Comparison of ENCODE assay signal across 27 mouse cellular contexts in the genomic region with DNA sequence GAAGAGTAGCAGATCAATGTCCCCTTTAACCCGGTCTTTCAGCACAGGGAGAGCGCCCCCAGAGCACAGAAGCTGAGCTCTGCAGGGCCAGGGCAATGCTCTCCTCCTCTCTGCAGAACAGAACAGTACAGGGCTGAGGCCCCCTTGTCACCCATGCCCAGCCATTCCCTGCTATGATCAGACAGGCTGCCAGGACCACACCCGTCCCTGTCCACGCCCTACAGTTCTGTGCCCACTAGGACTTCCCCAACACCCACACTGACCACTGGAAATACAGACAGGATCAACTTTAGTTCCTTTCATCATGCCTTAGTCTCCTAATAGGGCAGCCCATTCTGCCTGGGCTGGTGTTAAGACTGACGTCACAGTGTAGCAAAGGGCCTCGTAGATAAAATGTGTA. TPM values are rescaled to one million over a fixed set of nuclear protein-coding genes. Genes with fewer than 3 reads are reported as not detected.
DNase-seq lines count a peak whose midpoint lies in the region; ATAC-seq and TF ChIP-seq lines count a peak whose summit lies in the region.
"Had no signal": no experiment of that assay in that cellular context is flagged by ENCODE, and none has a peak within 500 bp of the region (broad histone marks: within the 10 kb centered on the region; RNA-seq: fewer than 3 reads in every experiment).

No protein-coding gene starts in this region.

- TF ChIP-seq CTCF in gastrocnemius, adult 2 months (IDR thresholded peaks at IDR 0.05): no peak

- H3K9me3 ChIP-seq in hindbrain, embryonic 10.5 days: no peaks in the 10 kb centered on the region
- H3K9me3 ChIP-seq in hindbrain, embryonic 12.5 days (replicated peaks): no peaks in the 10 kb centered on the region
- no peaks in the 10 kb centered on the region for H3K9me3 ChIP-seq in midbrain, embryonic 10.5 days (replicated peaks)
- H3K9me3 ChIP-seq in midbrain, embryonic 11.5 days (ENCODE audit: control insufficient read depth, low read length): no peaks in the 10 kb centered on the region
- H3K9me3 ChIP-seq: forebrain, embryonic 13.5 days; G1E; intestine, embryonic 15.5 days; liver, embryonic 13.5 days; neural tube, embryonic 12.5 days had no signal

- H3K9ac ChIP-seq in hindbrain, embryonic 12.5 days: no peak overlapping the region
- no peak overlapping the region for H3K9ac ChIP-seq in midbrain, embryonic 11.5 days (ENCODE audit: low read length)
- H3K9ac ChIP-seq: forebrain, embryonic 13.5 days; intestine, embryonic 15.5 days; liver, embryonic 13.5 days; neural tube, embryonic 12.5 days had no signal

- no peak overlapping the region for H3K4me3 ChIP-seq in gastrocnemius, adult 2 months
- H3K4me3 ChIP-seq in hindbrain, embryonic 10.5 days: no peak overlapping the region
- no peak overlapping the region for H3K4me3 ChIP-seq in hindbrain, embryonic 12.5 days
- no peak overlapping the region for H3K4me3 ChIP-seq in midbrain, embryonic 10.5 days
- no peak overlapping the region for H3K4me3 ChIP-seq in midbrain, embryonic 11.5 days (ENCODE audit: low read depth, low read length)
- H3K4me3 ChIP-seq: forebrain, embryonic 13.5 days; heart, adult 2 months; intestine, embryonic 15.5 days; layer of hippocampus, adult 2 months; left cerebral cortex, adult 2 months; liver, embryonic 13.5 days; neural tube, embryonic 12.5 days had no signal

- peaks cover 47% of the 10 kb centered on the region for H3K4me1 ChIP-seq in hindbrain, embryonic 10.5 days (replicated peaks)
- H3K4me1 ChIP-seq in hindbrain, embryonic 12.5 days: peaks cover 12% of the 10 kb centered on the region
- H3K4me1 ChIP-seq in midbrain, embryonic 10.5 days: peaks cover 45% of the 10 kb centered on the region
- H3K4me1 ChIP-seq in midbrain, embryonic 11.5 days (ENCODE audit: control insufficient read depth, insufficient read depth, low read length): peaks cover 13% of the 10 kb centered on the region
- H3K4me1 ChIP-seq: neural tube, embryonic 12.5 days had no signal

- peak overlapping the region; percentile 85 for H3K27ac ChIP-seq in gastrocnemius, adult 2 months
- 0 out of 2 replicates have a peak overlapping the region, but pooled peaks have one; percentile 43 for H3K27ac ChIP-seq in hindbrain, embryonic 10.5 days
- no peak overlapping the region for H3K27ac ChIP-seq in hindbrain, embryonic 12.5 days
- H3K27ac ChIP-seq in midbrain, embryonic 10.5 days (replicated peaks): peak overlapping the region; percentile 88
- H3K27ac ChIP-seq in midbrain, embryonic 11.5 days (ENCODE audit: low read depth, low read length): no peak overlapping the region
- H3K27ac ChIP-seq: forebrain, embryonic 13.5 days; hindbrain, postnatal 0 days; layer of hippocampus, adult 2 months; left cerebral cortex, adult 2 months; liver, embryonic 13.5 days; neural tube, embryonic 12.5 days had no signal

- H3K27me3 ChIP-seq in hindbrain, embryonic 10.5 days (ENCODE audit: insufficient read depth, poor library complexity, severe bottlenecking): no peaks in the 10 kb centered on the region
- H3K27me3 ChIP-seq in hindbrain, embryonic 12.5 days: no peaks in the 10 kb centered on the region
- H3K27me3 ChIP-seq in midbrain, embryonic 10.5 days (ENCODE audit: low read depth, poor library complexity, severe bottlenecking): no peaks in the 10 kb centered on the region
- no peaks in the 10 kb centered on the region for H3K27me3 ChIP-seq in midbrain, embryonic 11.5 days (ENCODE audit: control insufficient read depth, insufficient read depth, low read length)
- H3K27me3 ChIP-seq: forebrain, embryonic 13.5 days; intestine, embryonic 15.5 days; liver, embryonic 13.5 days; neural tube, embryonic 12.5 days had no signal

- peak; percentile 15 for DNase-seq in gastrocnemius, adult 2 months
- DNase-seq in gastrocnemius, adult 18-20 months (ENCODE audit: low spot score): no peak
- DNase-seq in hindbrain, embryonic 10.5 days (ENCODE audit: low spot score): no peak
- DNase-seq in midbrain, embryonic 10.5 days (ENCODE audit: low spot score): no peak
- DNase-seq in midbrain, embryonic 11.5 days (ENCODE audit: low spot score, missing footprints): no peak
- DNase-seq in ovary, postnatal 36 days (ENCODE audit: low spot score): no peak
- DNase-seq: adrenal gland, adult 8-10 months; cerebellum, adult 2 months; cerebellum, postnatal 14 days; gastrocnemius, postnatal 36 days; heart, adult 2 months; kidney, adult 9 months; kidney, postnatal 25 days; liver, embryonic 13.5 days; lung, adult 18-20 months; lung, postnatal 10 days; thymus, adult 18-20 months; thymus, postnatal 25 days had no signal

- no peak for ATAC-seq in hindbrain, embryonic 12.5 days (ENCODE audit: low FRiP score)
- ATAC-seq in midbrain, embryonic 11.5 days (ENCODE audit: low FRiP score): no peak
- ATAC-seq: forebrain, embryonic 13.5 days; hindbrain, postnatal 0 days; intestine, embryonic 15.5 days; midbrain, embryonic 16.5 days had no signal

- WGBS in hindbrain, embryonic 10.5 days: 91% methylated on average over 6 of the region's 6 CpGs
- 94% methylated on average over 6 of the region's 6 CpGs for WGBS in hindbrain, embryonic 12.5 days
- 91% methylated on average over 6 of the region's 6 CpGs for WGBS in midbrain, embryonic 10.5 days
- WGBS in midbrain, embryonic 11.5 days: 92% methylated on average over 6 of the region's 6 CpGs

- intact Hi-C loops in gastrocnemius, adult 2 months (cut with DNase I): no loop called here

- H3K36me3 ChIP-seq in hindbrain, embryonic 10.5 days: no peaks in the 10 kb centered on the region
- H3K36me3 ChIP-seq in hindbrain, embryonic 12.5 days: no peaks in the 10 kb centered on the region
- H3K36me3 ChIP-seq in midbrain, embryonic 10.5 days: no peaks in the 10 kb centered on the region
- H3K36me3 ChIP-seq in midbrain, embryonic 11.5 days (ENCODE audit: control insufficient read depth, insufficient read depth, low read length): no peaks in the 10 kb centered on the region
- H3K36me3 ChIP-seq: G1E; intestine, embryonic 15.5 days; liver, embryonic 13.5 days; neural tube, embryonic 12.5 days had no signal

- no peak overlapping the region for H3K4me2 ChIP-seq in hindbrain, embryonic 12.5 days (replicated peaks)
- no peak overlapping the region for H3K4me2 ChIP-seq in midbrain, embryonic 11.5 days
- H3K4me2 ChIP-seq: forebrain, embryonic 13.5 days; intestine, embryonic 15.5 days; liver, embryonic 13.5 days; neural tube, embryonic 12.5 days had no signal

RNA-seq across cellular contexts. Expression of gene Loxl1, which starts 15.9 kb away (rescaled TPM):
- total RNA-seq in gastrocnemius, adult 2 months (2021): 10 to 100 TPM; 10.6 to 17.9 TPM
- total RNA-seq in gastrocnemius, adult 18-20 months (2021): 10 to 100 TPM; 12.3 to 14.1 TPM
- polyA plus RNA-seq in hindbrain, embryonic 10.5 days (2016; fragmentation: Nextera tagmentation; extraction: Ambion mirVana): 9.9 and 14.5 TPM in 2 replicates
- 19.2 and 23.8 TPM in 2 replicates for polyA plus RNA-seq in hindbrain, embryonic 12.5 days (2016; fragmentation: Nextera tagmentation; extraction: Ambion mirVana)
- polyA plus RNA-seq in midbrain, embryonic 10.5 days (2016; fragmentation: Nextera tagmentation; extraction: Ambion mirVana): 6.9 and 10.9 TPM in 2 replicates
- polyA plus RNA-seq in midbrain, embryonic 11.5 days (2014; fragmentation: Nextera tagmentation; extraction: Ambion mirVana): 9.9 TPM in 2 replicates
- total RNA-seq: G1E had no signal
- polyA plus RNA-seq: G1E had no signal

RNA-seq across cellular contexts. Expression of gene Stoml1, which starts 44.1 kb away (rescaled TPM):
- 1 to 10 TPM; 6.8 to 7.3 TPM for total RNA-seq in gastrocnemius, adult 2 months (2021)
- total RNA-seq in gastrocnemius, adult 18-20 months (2021): 1 to 10 TPM; 6.8 to 7.3 TPM
- polyA plus RNA-seq in hindbrain, embryonic 10.5 days (2016; fragmentation: Nextera tagmentation; extraction: Ambion mirVana): 27.7 and 39.8 TPM in 2 replicates
- polyA plus RNA-seq in hindbrain, embryonic 12.5 days (2016; fragmentation: Nextera tagmentation; extraction: Ambion mirVana): 63.0 and 67.8 TPM in 2 replicates
- 32.2 and 39.9 TPM in 2 replicates for polyA plus RNA-seq in midbrain, embryonic 10.5 days (2016; fragmentation: Nextera tagmentation; extraction: Ambion mirVana)
- 27.6 and 29.7 TPM in 2 replicates for polyA plus RNA-seq in midbrain, embryonic 11.5 days (2014; fragmentation: Nextera tagmentation; extraction: Ambion mirVana)

RNA-seq across cellular contexts. Expression of gene Pml, which starts 47.5 kb away (rescaled TPM):
- total RNA-seq in gastrocnemius, adult 2 months (2021): 1 to 10 TPM; 4.1 to 4.5 TPM
- total RNA-seq in gastrocnemius, adult 18-20 months (2021): 1 to 10 TPM; 3.2 to 4.7 TPM
- 9.5 and 13.5 TPM in 2 replicates for polyA plus RNA-seq in hindbrain, embryonic 10.5 days (2016; fragmentation: Nextera tagmentation; extraction: Ambion mirVana)
- 9.8 and 10.1 TPM in 2 replicates for polyA plus RNA-seq in hindbrain, embryonic 12.5 days (2016; fragmentation: Nextera tagmentation; extraction: Ambion mirVana)
- 13.4 and 14.1 TPM in 2 replicates for polyA plus RNA-seq in midbrain, embryonic 10.5 days (2016; fragmentation: Nextera tagmentation; extraction: Ambion mirVana)
- polyA plus RNA-seq in midbrain, embryonic 11.5 days (2014; fragmentation: Nextera tagmentation; extraction: Ambion mirVana): 8.7 and 10.1 TPM in 2 replicates

Comparison
In these comparisons a context has a peak if more than half of its experiments do, and no peak if none do; other contexts are left out.
1. H3K27ac ChIP-seq: peak in gastrocnemius, adult 2 months (single experiment), hindbrain, embryonic 10.5 days (single experiment) and midbrain, embryonic 10.5 days (single experiment); none in hindbrain, embryonic 12.5 days (single experiment) and midbrain, embryonic 11.5 days (single experiment).